Mouse (Mus musculus) CH12.LX (cell line): ENCODE measurements at regions not wholly inside any gene's neighbourhood (a gene's known extent, or its start where the extent isn't known, plus 50 kb on each side); places are given as distances from the start of the nearest gene placed in this dataset.

Experiments used
- DNase-seq: peaks from one replicate; pipeline ENCODE4 v3.0.0-alpha.2; 2013; ENCODE audit errors: extremely low read depth
- H3K27ac ChIP-seq: 2 replicates; pipeline ENCODE4 v1.5.1; 2012; ENCODE audit warnings: low read depth, mild to moderate bottlenecking, control low read depth, moderate library complexity; ENCODE audit not compliant: insufficient read depth
- H3K27me3 ChIP-seq: replicated peaks from 2 replicates; pipeline ENCODE3; 2012; ENCODE audit warnings: inconsistent platforms
- H3K36me3 ChIP-seq, 2 experiments: replicated peaks in 1 of 2; 2 replicates each; pipeline versions ENCODE3 to v1.6.1; 2012; ENCODE audit warnings: inconsistent platforms in 1 of 2, low read length in 1 of 2, mild to moderate bottlenecking in 1 of 2, mixed read lengths in 1 of 2, moderate library complexity in 1 of 2; ENCODE audit not compliant: control insufficient read depth in 1 of 2, insufficient read depth in 1 of 2
- H3K4me1 ChIP-seq, 2 experiments: 2 replicates each; pipeline ENCODE4 v1.6.1; 2012; ENCODE audit warnings: inconsistent platforms in 1 of 2, moderate library complexity in 1 of 2; ENCODE audit not compliant: insufficient read depth in 2 of 2, control insufficient read depth in 1 of 2
- H3K4me2 ChIP-seq: 2 replicates; pipeline ENCODE4 v1.6.1; 2012; ENCODE audit warnings: low read depth, mild to moderate bottlenecking, control low read depth; ENCODE audit not compliant: poor library complexity, insufficient read depth, severe bottlenecking
- H3K4me3 ChIP-seq, 3 experiments: fragments of 150-350 bp in 1 of 3; sonication (generic) in 1 of 3; replicated peaks in 1 of 3; 2 replicates each; pipeline versions ENCODE3 to v1.5.1; 2011 to 2012; ENCODE audit warnings: low read depth in 2 of 3, low read length in 2 of 3, mild to moderate bottlenecking in 2 of 3, moderate library complexity in 2 of 3, control low read depth in 1 of 3, improper control_type of control experiment in 1 of 3, inconsistent platforms in 1 of 3, mixed read lengths in 1 of 3; ENCODE audit not compliant: poor library complexity in 1 of 3
- H3K79me2 ChIP-seq: replicated peaks from 2 replicates; pipeline ENCODE4 v1.6.1; 2012; ENCODE audit warnings: mild to moderate bottlenecking, moderate library complexity; ENCODE audit not compliant: control insufficient read depth, poor library complexity, insufficient read depth, severe bottlenecking; ENCODE audit errors: extremely low read depth
- H3K9ac ChIP-seq: 2 replicates; pipeline ENCODE4 v1.6.1; 2012; ENCODE audit warnings: low read depth, mild to moderate bottlenecking, control low read depth, moderate library complexity; ENCODE audit not compliant: insufficient read depth
- H3K9me3 ChIP-seq: replicated peaks from 2 replicates; pipeline ENCODE3; 2012; ENCODE audit warnings: low read length, inconsistent platforms, mixed read lengths
- BHLHE40 ChIP-seq: IDR thresholded peaks from 2 replicates; pipeline ENCODE4 v1.6.1; 2011; ENCODE audit warnings: mild to moderate bottlenecking, low read depth, low read length, improper control_type of control experiment
- CHD2 ChIP-seq: IDR thresholded peaks from 2 replicates; pipeline ENCODE4 v1.6.1; 2011; ENCODE audit warnings: low read length, improper control_type of control experiment
- CTCF ChIP-seq, 2 experiments: IDR thresholded peaks in 1 of 2; conservative IDR thresholded peaks in 1 of 2; 2 replicates each; pipeline ENCODE4 v1.5.1; 2011 to 2012; ENCODE audit warnings: low read depth in 2 of 2, low read length in 2 of 2, improper control_type of control experiment in 1 of 2, inconsistent platforms in 1 of 2, mild to moderate bottlenecking in 1 of 2, moderate library complexity in 1 of 2
- EP300 ChIP-seq: IDR thresholded peaks from 2 replicates; pipeline ENCODE4 v1.6.1; 2011; ENCODE audit warnings: low read length, improper control_type of control experiment
- ETS1 ChIP-seq: conservative IDR thresholded peaks from 2 replicates; pipeline ENCODE4 v1.6.1; 2012; ENCODE audit warnings: low read depth, mild to moderate bottlenecking, inconsistent platforms, low read length, improper control_type of control experiment, moderate library complexity
- GABPA ChIP-seq: IDR thresholded peaks from 2 replicates; pipeline ENCODE4 v1.6.1; 2012; ENCODE audit warnings: low read depth, low read length, improper control_type of control experiment, inconsistent platforms; ENCODE audit not compliant: insufficient replicate concordance
- JUN ChIP-seq: IDR thresholded peaks from 2 replicates; pipeline ENCODE4 v1.6.1; 2011; ENCODE audit warnings: low read depth, mild to moderate bottlenecking, low read length, improper control_type of control experiment, moderate library complexity; ENCODE audit not compliant: insufficient read depth
- JUND ChIP-seq: conservative IDR thresholded peaks from 2 replicates; pipeline ENCODE4 v1.6.1; 2011; ENCODE audit warnings: low read depth, low read length, improper control_type of control experiment
- MAFK ChIP-seq: IDR thresholded peaks from 2 replicates; pipeline ENCODE4 v1.6.1; 2011; ENCODE audit warnings: low read length, improper control_type of control experiment; ENCODE audit not compliant: insufficient replicate concordance
- MAX ChIP-seq: IDR thresholded peaks from 2 replicates; pipeline ENCODE4 v1.6.1; 2011; ENCODE audit warnings: low read length, improper control_type of control experiment
- MAZ ChIP-seq: IDR thresholded peaks from 2 replicates; pipeline ENCODE4 v1.6.1; 2012; ENCODE audit warnings: low read depth, mild to moderate bottlenecking, inconsistent platforms, low read length, improper control_type of control experiment, moderate library complexity
- MEF2A ChIP-seq: IDR thresholded peaks from 2 replicates; pipeline ENCODE4 v1.6.1; 2014; ENCODE audit warnings: low read depth, mild to moderate bottlenecking, inconsistent platforms, low read length, improper control_type of control experiment, borderline replicate concordance
- MXI1 ChIP-seq: IDR thresholded peaks from 2 replicates; pipeline ENCODE4 v1.6.1; 2011; ENCODE audit warnings: mild to moderate bottlenecking, low read depth, low read length, improper control_type of control experiment
- MYC ChIP-seq: IDR thresholded peaks from 2 replicates; pipeline ENCODE4 v1.6.1; 2011; ENCODE audit warnings: low read depth, mild to moderate bottlenecking, improper control_type of control experiment, low read length
- PAX5 ChIP-seq: IDR thresholded peaks from 2 replicates; pipeline ENCODE4 v1.6.1; 2012; ENCODE audit warnings: low read length, inconsistent platforms, mixed read lengths
- POLR2AphosphoS2 ChIP-seq: IDR thresholded peaks from 2 replicates; pipeline ENCODE4 v1.6.1; 2011; ENCODE audit warnings: low read depth, low read length, improper control_type of control experiment
- RAD21 ChIP-seq: IDR thresholded peaks from 2 replicates; pipeline ENCODE4 v1.6.1; 2011; ENCODE audit warnings: low read depth, mild to moderate bottlenecking, low read length, improper control_type of control experiment, moderate library complexity
- RCOR1 ChIP-seq: conservative IDR thresholded peaks from 2 replicates; pipeline ENCODE4 v1.6.1; 2012; ENCODE audit warnings: low read depth, mild to moderate bottlenecking, inconsistent platforms, low read length, improper control_type of control experiment
- TBP ChIP-seq: conservative IDR thresholded peaks from 2 replicates; pipeline ENCODE4 v1.6.1; 2011; ENCODE audit warnings: low read depth, low read length, improper control_type of control experiment
- TCF12 ChIP-seq: IDR thresholded peaks from 2 replicates; pipeline ENCODE4 v1.6.1; 2014; ENCODE audit warnings: low read depth, mild to moderate bottlenecking, inconsistent platforms, low read length, improper control_type of control experiment
- ZMIZ1 ChIP-seq: IDR thresholded peaks from 2 replicates; pipeline ENCODE4 v1.6.1; 2012; ENCODE audit warnings: low read depth, mild to moderate bottlenecking, inconsistent platforms, low read length, improper control_type of control experiment
- dilution Hi-C: fragments of 300-500 bp; cut with MboI; formaldehyde crosslinking; loops from 2 replicates; pipeline ENCODE4 v1.14.3; 2020; ENCODE audit warnings: low sequenced_read_pairs; ENCODE audit not compliant: extremely low pct_unique_long_range_greater_than_20kb, extremely low pct_ligation_motif_present
- in situ Hi-C: fragments of 300-500 bp; cut with MboI; formaldehyde crosslinking; loops from 3 replicates; pipeline ENCODE4 v1.14.3; 2019; ENCODE audit warnings: low sequenced_read_pairs, low pct_ligation_motif_present, low pct_unique_long_range_greater_than_20kb, mixed read lengths

GRCm38 (mm10) chr3:103470586-103471400, 104.2 kb upstream of the Syt6 start:
- TF ChIP-seq CTCF (conservative IDR thresholded peaks at IDR 0.05 in 1 of 2, IDR thresholded peaks at IDR 0.05 in 1 of 2; ENCODE audit: low read depth in 2 of 2, low read length in 2 of 2) (0 out of 4 replicates have a peak, but pooled peaks of 1 of the 2 experiments have one; percentile 3), MEF2A (no peak)
- H3K27me3 ChIP-seq: no peaks in the 10 kb centered on the region
- H3K36me3 ChIP-seq: no peaks in the 10 kb centered on the region
- H3K27ac ChIP-seq: no peak overlapping the region
- H3K9me3 ChIP-seq: no peaks in the 10 kb centered on the region
- H3K79me2 ChIP-seq: no peaks in the 10 kb centered on the region
- no peak overlapping the region for H3K4me3 ChIP-seq
- DNase-seq: no peak
- peaks cover 0 to 7% of the 10 kb centered on the region in 2 experiments; a peak in 2 of 4 replicates for H3K4me1 ChIP-seq
- H3K4me2 ChIP-seq: no peak overlapping the region
- no peak overlapping the region for H3K9ac ChIP-seq
- dilution Hi-C loops: no loop called here
- in situ Hi-C loops: no loop called here

DNA sequence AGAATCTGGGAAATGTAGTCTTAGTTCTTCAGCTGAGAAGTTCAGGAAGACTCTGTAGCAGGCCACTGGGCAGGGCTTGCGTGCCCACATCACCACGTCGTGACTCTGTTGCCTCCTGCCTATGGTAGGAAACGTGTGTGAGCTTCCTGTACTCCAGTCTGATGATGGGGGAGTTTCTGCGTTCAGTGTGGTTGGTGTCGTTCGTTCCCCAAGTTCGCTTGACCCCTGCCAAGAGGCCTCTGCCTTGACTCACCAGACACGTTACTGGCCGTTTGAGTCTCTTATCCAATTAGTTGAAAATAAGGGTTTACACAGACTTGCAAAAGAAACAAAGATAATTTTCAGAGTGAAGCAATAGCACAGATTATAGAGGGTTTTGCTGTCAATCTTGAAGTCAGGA, 102.4 kb upstream of the Syt6 start:
- Histone ChIP-seq H3K4me3 (no peak overlapping the region), H3K27ac (no peak overlapping the region), H3K9me3 (no peaks in the 10 kb centered on the region), H3K36me3 (no peaks in the 10 kb centered on the region), H3K27me3 (no peaks in the 10 kb centered on the region), H3K4me1 (peaks cover 0 to 8% of the 10 kb centered on the region in 2 experiments; a peak in 2 of 4 replicates), H3K4me2 (no peak overlapping the region), H3K79me2 (no peaks in the 10 kb centered on the region), H3K9ac (no peak overlapping the region)
- TF ChIP-seq PAX5: no peak
- TF ChIP-seq CTCF (conservative IDR thresholded peaks at IDR 0.05 in 1 of 2, IDR thresholded peaks at IDR 0.05 in 1 of 2; ENCODE audit: low read depth in 2 of 2, low read length in 2 of 2): no peak
- no peak for TF ChIP-seq TCF12
- no peak for TF ChIP-seq MYC
- TF ChIP-seq GABPA: no peak
- TF ChIP-seq TBP: no peak
- no peak for TF ChIP-seq JUN
- TF ChIP-seq EP300: no peak
- no peak for TF ChIP-seq RCOR1
- TF ChIP-seq JUND: no peak
- no peak for TF ChIP-seq RAD21
- no peak for TF ChIP-seq ETS1
- no peak for TF ChIP-seq POLR2AphosphoS2
- no peak for TF ChIP-seq MXI1
- TF ChIP-seq MAFK: no peak
- TF ChIP-seq CHD2: no peak
- TF ChIP-seq ZMIZ1: no peak
- no peak for TF ChIP-seq MAX
- TF ChIP-seq MAZ: no peak
- no peak for TF ChIP-seq BHLHE40
- dilution Hi-C loops (no loop called here), in situ Hi-C loops (no loop called here)
- DNase-seq: no peak
